Mouse (Mus musculus): ENCODE measurements around the gene Tbl3.

DNA sequence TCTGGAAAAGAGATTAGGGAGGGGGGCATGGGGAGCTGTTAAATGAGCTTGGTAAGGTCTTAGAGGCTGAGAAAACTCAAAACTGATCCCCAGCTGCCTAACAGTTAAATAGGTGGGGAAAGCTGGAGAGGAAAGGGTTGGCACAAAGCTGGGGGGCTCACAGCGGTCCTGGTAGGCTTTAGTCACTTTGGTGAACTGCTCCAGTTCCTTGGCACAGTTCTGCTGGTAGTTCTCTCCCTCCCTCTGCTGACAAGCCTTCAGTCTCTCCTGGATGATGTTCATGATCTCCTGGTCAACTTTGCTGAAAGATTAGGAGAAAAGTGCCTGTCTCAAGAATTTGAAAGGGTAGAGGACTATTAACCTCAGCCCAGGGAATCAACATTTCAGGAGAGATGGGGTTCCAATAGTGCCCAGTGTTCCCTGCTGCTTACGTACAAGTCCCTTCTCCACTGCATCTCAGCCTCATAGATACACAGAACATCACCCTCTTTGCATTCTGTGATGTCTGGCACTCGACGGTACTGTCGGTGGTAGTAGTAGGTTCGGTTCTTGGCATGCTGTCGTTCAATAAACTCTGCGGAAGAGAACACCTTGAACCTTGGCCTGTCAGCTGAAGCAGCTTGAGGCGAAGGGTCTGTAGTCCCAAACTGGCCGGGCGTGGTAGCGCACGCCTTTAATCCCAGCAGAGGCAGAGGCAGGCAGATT is 14.9 kb upstream of the Tbl3 start:
- TF ChIP-seq POLR2A (IDR thresholded peaks at IDR 0.05; ENCODE audit: control insufficient read depth, low read depth, low read length) (no peak), CTCF (IDR thresholded peaks at IDR 0.05; ENCODE audit: control insufficient read depth, insufficient read depth, insufficient replicate concordance, low read depth, low read length) (no peak)
